Mouse (Mus musculus) midbrain, embryonic 16.5 days (tissue): ENCODE measurements around the gene Chd8. TPM values are rescaled to one million over a fixed set of nuclear protein-coding genes. Genes with fewer than 3 reads are reported as not detected.

ENCODE experiments used
- ATAC-seq: fragments of 200-750 bp; cut with Nextera tagmentation; 2 replicates; pipeline ENCODE4 v1.8.0; 2017; ENCODE audit warnings: moderate TSS enrichment
- H3K27ac ChIP-seq: fragments of 300-500 bp; sonication (generic); 2 replicates; pipeline ENCODE4 v1.5.1; 2014; ENCODE audit warnings: mild to moderate bottlenecking, low read length, mixed read lengths
- H3K27me3 ChIP-seq: fragments of 300-500 bp; sonication (generic); 2 replicates; pipeline ENCODE4 v1.6.1; 2014; ENCODE audit warnings: low read depth, low read length, mixed read lengths; ENCODE audit not compliant: control insufficient read depth, insufficient read depth
- H3K36me3 ChIP-seq: fragments of 300-500 bp; sonication (generic); 2 replicates; pipeline ENCODE4 v1.6.1; 2014; ENCODE audit warnings: mild to moderate bottlenecking, low read length, moderate library complexity, mixed read lengths; ENCODE audit not compliant: control insufficient read depth, insufficient read depth
- H3K4me1 ChIP-seq: fragments of 300-500 bp; sonication (generic); 2 replicates; pipeline ENCODE4 v1.6.1; 2014; ENCODE audit warnings: mild to moderate bottlenecking, low read length, mixed read lengths; ENCODE audit not compliant: control insufficient read depth, insufficient read depth
- H3K4me2 ChIP-seq: fragments of 300-500 bp; sonication (generic); 2 replicates; pipeline ENCODE4 v1.6.1; 2014; ENCODE audit warnings: mild to moderate bottlenecking, low read length, mixed read lengths
- H3K4me3 ChIP-seq: fragments of 300-500 bp; sonication (generic); 2 replicates; pipeline ENCODE4 v1.5.1; 2014; ENCODE audit warnings: low read depth, mild to moderate bottlenecking, low read length, moderate library complexity, mixed read lengths
- H3K9ac ChIP-seq: fragments of 300-500 bp; sonication (generic); 2 replicates; pipeline ENCODE4 v1.6.1; 2014; ENCODE audit warnings: low read depth, low read length, mixed read lengths
- H3K9me3 ChIP-seq: fragments of 300-500 bp; sonication (generic); replicated peaks from 2 replicates; pipeline ENCODE4 v1.6.1; 2014; ENCODE audit warnings: mild to moderate bottlenecking, low read length, mixed read lengths; ENCODE audit not compliant: control insufficient read depth, poor library complexity, severe bottlenecking
- WGBS: fragments of 180-500 bp; shearing (Covaris S2); extraction: QIAGEN DNeasy Blood & Tissue Kit; methylation state at CpG from one replicate; pipeline ENCODE4 v1.1.7; 2014; 5-methylcytosine and 5-hydroxymethylcytosine counted together
- polyA plus RNA-seq: library from polyadenylated mRNA; unstranded; fragments of >200 nt; fragmentation: Nextera tagmentation; extraction: Ambion mirVana; gene quantifications from 2 replicates; pipeline ENCODE4 v1.2.1, GENCODE M21; 2015

Chd8 gene
- polyA plus RNA-seq, 1 experiment from 2014 or later = 45.5 TPM

DNA sequence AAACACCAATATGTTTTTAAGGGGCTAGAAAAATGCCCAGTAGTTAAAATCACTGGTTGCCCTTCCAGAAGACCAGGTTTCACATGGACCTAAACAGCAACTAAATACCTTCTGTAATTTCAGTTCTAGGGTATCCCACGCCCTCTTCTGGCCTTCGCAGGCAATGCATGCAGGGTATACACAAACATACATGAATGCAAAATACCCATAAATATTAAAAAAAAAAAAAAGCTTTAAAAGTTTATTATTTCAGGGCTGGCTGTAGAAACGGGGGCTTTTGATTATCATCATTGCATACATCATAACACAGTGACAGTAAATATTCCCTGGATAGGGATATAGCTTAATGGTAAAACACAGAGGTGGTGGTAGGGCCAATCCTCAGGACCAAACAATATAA lies 61.9 kb downstream of the Chd8 start:
- no peak overlapping the region for H3K27ac ChIP-seq
- H3K9me3 ChIP-seq = no peaks in the 10 kb centered on the region
- 10% methylated on average over 3 of the region's 3 CpGs for WGBS
- H3K9ac ChIP-seq = no peak overlapping the region
- H3K4me2 ChIP-seq = peak overlapping the region; percentile 60
- H3K36me3 ChIP-seq = peaks cover 11% of the 10 kb centered on the region; the same call in 1 of the 2 replicates
- ATAC-seq = no peak
- no peaks in the 10 kb centered on the region for H3K27me3 ChIP-seq
- peaks cover 20% of the 10 kb centered on the region for H3K4me1 ChIP-seq
- H3K4me3 ChIP-seq = peak overlapping the region; percentile 99; the same call in 1 of the 2 replicates

DNA sequence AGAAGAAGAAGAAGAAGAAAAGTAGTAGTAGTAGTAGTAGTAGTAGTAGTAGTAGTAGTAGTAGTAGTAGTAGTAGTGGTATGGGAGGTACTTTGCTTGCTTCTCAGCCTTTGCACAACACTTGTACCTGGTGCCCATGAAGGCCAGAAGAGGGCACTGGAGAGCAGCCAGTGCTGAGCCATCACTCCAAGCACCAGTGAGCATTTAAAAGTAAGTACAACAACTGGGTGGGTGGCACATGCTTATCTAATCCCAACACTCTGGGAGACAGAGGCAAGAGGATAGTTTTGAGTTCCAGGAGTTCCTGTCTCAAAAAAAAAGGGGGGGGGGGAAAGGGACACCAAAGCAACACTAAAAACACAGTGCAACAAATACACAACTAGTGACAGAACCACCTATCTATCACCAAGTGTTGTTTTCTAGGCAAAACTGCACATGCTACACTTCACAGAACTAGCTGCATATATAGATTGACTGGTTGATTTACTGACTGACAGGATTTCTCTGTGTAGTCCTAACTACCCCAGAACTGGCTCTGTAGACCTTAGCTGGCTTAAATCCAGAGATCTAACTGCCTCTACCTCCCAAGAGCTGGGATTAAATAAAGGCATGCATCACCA lies 66.7 kb downstream of the Chd8 start:
- Histone ChIP-seq H3K27me3 (no peaks in the 10 kb centered on the region), H3K27ac (no peak overlapping the region), H3K36me3 (0 out of 2 replicates have a peak, but pooled peaks cover 4% of the 10 kb centered on the region), H3K9me3 (no peaks in the 10 kb centered on the region), H3K9ac (no peak overlapping the region), H3K4me3 (no peak overlapping the region), H3K4me1 (peaks cover 9% of the 10 kb centered on the region), H3K4me2 (no peak overlapping the region)
- 0 out of 2 replicates have a peak, but pooled peaks have one; percentile 42 for ATAC-seq

DNA sequence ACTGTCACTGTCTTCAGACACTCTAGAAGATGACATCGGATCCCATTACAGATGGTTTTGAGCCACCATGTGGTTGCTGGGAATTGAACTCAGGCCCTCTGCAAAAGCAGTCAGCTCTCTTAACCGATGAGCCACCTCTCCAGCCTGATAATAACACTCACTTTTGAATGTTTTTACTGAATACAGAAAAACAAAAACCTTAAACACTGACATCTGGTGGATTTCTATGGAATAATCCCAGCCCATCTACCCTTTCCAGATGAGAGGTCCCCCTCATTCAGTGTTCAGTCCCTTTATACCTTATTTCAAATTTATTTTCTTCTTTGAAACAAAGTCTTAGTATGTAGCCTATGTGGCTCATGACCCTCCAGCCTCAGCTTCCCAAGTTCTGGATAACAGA lies 68.1 kb downstream of the Chd8 start:
- 73% methylated on average over 2 of the region's 2 CpGs for WGBS
- Histone ChIP-seq H3K9me3 (no peaks in the 10 kb centered on the region), H3K4me3 (no peak overlapping the region), H3K27me3 (no peaks in the 10 kb centered on the region), H3K4me1 (no peaks in the 10 kb centered on the region), H3K27ac (no peak overlapping the region), H3K9ac (no peak overlapping the region), H3K36me3 (0 out of 2 replicates have a peak, but pooled peaks cover 4% of the 10 kb centered on the region), H3K4me2 (no peak overlapping the region)
- no peak for ATAC-seq

DNA sequence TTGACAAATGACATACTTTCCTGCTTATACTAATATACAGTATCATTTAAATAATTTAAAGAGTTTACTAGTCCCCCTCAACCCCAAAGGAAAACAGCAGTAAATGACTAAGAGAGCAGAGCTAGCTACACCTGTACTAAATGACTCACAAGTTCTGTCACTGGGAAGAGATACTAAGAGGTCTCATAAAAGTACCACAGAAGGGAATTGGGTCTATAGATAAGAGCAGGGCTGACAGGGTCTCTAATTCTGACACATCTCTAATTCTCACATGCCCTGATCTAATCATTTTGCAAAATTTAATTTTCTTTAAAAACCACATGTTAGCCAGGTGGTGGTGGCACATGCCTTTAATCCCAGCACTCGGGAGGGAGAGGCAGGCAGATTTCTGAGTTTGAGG lies 68.8 kb downstream of the Chd8 start:
- Histone ChIP-seq H3K9ac (no peak overlapping the region), H3K4me1 (no peaks in the 10 kb centered on the region)

DNA sequence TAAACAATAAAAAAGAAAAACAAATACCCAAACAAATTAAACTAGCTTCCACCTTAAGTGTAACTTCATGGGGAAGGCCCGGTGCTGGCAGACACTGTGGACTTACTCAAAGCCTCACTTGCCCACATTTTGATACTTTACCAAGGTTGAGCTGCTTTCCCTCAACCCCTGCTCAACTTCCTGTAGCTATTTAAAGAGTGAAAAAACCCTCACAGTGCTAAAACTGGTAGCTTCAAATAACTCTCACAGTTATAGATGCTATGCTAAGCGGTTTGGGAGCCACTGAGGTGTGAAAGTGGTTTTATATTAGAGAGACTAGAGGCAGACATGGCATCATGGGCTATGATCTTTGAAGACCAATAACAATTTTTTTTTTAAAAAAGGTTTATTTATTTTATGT lies 91.0 kb downstream of the Chd8 start:
- Histone ChIP-seq H3K9ac (no peak overlapping the region), H3K9me3 (no peaks in the 10 kb centered on the region), H3K4me1 (no peaks in the 10 kb centered on the region), H3K4me2 (no peak overlapping the region), H3K27me3 (no peaks in the 10 kb centered on the region), H3K4me3 (no peak overlapping the region), H3K36me3 (peaks cover 36% of the 10 kb centered on the region), H3K27ac (no peak overlapping the region)
- ATAC-seq = no peak
- WGBS = 95% methylated on average over 2 of the region's 2 CpGs

More for the DNA sequence above, 68.8 kb downstream of the Chd8 start:
- WGBS = 87% methylated on average over 1 of the region's 1 CpGs
- no peak for ATAC-seq
- Histone ChIP-seq H3K9me3 (no peaks in the 10 kb centered on the region), H3K36me3 (0 out of 2 replicates have a peak, but pooled peaks cover 4% of the 10 kb centered on the region), H3K27ac (no peak overlapping the region), H3K4me2 (no peak overlapping the region), H3K4me3 (no peak overlapping the region), H3K27me3 (no peaks in the 10 kb centered on the region)

DNA sequence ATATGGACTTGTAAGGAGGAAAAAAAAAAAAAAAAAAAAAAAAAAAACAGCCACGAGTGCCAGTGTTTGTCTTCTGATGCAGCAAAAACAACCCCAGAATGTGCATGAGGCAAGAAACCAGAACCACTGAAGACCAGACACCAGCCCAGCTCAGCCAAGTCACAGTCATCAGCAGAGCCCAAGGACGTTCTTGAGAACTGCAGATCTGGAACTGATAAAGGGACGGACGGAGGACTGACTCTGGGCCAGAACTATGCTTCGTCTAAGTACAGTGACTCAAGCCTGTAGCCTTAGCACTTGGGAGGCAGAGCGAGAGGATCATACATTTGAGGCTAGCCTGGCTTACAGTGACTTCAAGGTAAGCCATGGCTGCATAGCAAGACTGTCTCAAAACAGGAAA lies 96.7 kb downstream of the Chd8 start:
- WGBS = 89% methylated on average over 6 of the region's 6 CpGs
- no peak for ATAC-seq

DNA sequence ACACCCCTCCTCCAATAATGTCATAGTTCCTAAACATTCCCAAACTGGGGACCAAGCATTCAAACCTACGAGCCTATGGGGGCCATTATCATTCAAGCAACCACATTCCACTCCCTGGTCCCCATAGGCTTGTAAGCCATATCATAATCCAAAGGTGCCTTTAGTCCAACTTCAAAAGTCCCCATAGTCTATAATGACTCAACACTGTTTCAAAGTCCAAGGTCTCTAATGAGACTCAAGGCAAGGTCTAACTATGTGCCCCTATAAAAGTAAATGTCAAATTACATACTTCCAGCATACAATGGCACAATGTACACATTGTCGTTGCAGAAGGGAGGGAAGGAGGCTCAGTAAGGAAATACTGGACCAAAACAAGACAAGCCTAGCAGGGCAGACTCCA lies 102.6 kb downstream of the Chd8 start:
- no peak for ATAC-seq
- H3K27me3 ChIP-seq = no peaks in the 10 kb centered on the region
- peaks cover 13% of the 10 kb centered on the region for H3K4me1 ChIP-seq
- no peak overlapping the region for H3K4me3 ChIP-seq
- 86% methylated on average over 2 of the region's 2 CpGs for WGBS
- H3K27ac ChIP-seq = no peak overlapping the region
- no peak overlapping the region for H3K4me2 ChIP-seq
- peaks cover 16% of the 10 kb centered on the region for H3K36me3 ChIP-seq
- H3K9me3 ChIP-seq = no peaks in the 10 kb centered on the region
- H3K9ac ChIP-seq = no peak overlapping the region

More for the DNA sequence above, 96.7 kb downstream of the Chd8 start:
- Histone ChIP-seq H3K9ac (no peak overlapping the region), H3K27me3 (no peaks in the 10 kb centered on the region), H3K27ac (no peak overlapping the region), H3K4me1 (no peaks in the 10 kb centered on the region), H3K4me2 (no peak overlapping the region), H3K36me3 (peaks cover 51% of the 10 kb centered on the region), H3K9me3 (no peaks in the 10 kb centered on the region), H3K4me3 (no peak overlapping the region)

DNA sequence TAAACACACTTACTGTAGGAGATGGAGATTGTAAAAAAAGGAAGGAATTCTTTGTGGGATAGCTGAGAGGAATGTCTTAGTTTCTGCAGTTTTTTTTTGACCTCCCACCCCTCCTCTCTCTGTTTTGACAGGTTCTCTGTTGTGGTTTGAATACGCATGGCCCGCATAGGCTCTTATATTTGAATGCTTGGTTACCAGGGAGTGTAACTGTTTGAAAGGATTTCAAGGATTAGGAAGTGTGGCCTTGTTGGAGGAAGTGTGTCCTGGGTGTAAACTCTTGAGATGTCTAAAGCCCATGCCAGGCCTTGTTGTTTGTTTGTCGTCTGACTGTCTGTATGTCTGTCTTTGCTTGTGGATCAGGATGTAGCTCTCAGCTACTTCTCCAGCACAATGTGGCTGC lies 105.0 kb downstream of the Chd8 start:
- peak; percentile 39; the same call in 1 of the 2 replicates for ATAC-seq
- H3K4me1 ChIP-seq = peaks cover 13% of the 10 kb centered on the region
- peak overlapping the region; percentile 47 for H3K27ac ChIP-seq
- 9% methylated on average over 3 of the region's 3 CpGs for WGBS
- no peaks in the 10 kb centered on the region for H3K9me3 ChIP-seq
- H3K4me2 ChIP-seq = peak overlapping the region; percentile 40
- H3K36me3 ChIP-seq = 0 out of 2 replicates have a peak, but pooled peaks cover 1% of the 10 kb centered on the region
- no peak overlapping the region for H3K4me3 ChIP-seq
- H3K27me3 ChIP-seq = no peaks in the 10 kb centered on the region
- H3K9ac ChIP-seq = no peak overlapping the region

DNA sequence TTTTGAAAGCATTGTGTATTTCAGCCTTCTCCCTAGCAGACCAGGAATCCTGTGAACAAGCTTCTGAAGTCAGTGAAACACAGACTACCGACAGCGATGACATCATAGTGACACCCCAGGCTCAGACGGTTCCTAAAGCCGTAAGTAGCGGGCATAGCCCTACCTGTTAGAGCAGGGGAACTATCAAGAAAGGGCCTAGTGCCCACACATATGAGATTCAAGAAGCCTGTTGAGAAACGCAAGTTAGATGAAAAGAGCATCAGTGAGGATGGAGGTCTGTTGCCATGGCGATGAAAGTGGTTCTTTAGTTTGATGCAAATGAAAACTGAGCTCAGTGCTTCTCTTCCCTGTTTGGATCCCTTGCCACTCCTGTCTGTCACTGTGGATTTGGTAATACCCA lies 105.4 kb downstream of the Chd8 start:
- WGBS = 10% methylated on average over 7 of the region's 7 CpGs
- peak; percentile 90 for ATAC-seq

More for the DNA sequence above, 105.4 kb downstream of the Chd8 start:
- Histone ChIP-seq H3K4me1 (peaks cover 13% of the 10 kb centered on the region), H3K36me3 (no peaks in the 10 kb centered on the region), H3K27ac (peak overlapping the region; percentile 66), H3K27me3 (no peaks in the 10 kb centered on the region), H3K9me3 (no peaks in the 10 kb centered on the region), H3K4me2 (peak overlapping the region; percentile 40), H3K4me3 (peak overlapping the region; percentile 8; the same call in 1 of the 2 replicates), H3K9ac (no peak overlapping the region)
